Mouse (Mus musculus) adrenal gland, postnatal 0 days (tissue): ENCODE results near the gene Disc1. TPM values are rescaled to one million over a fixed set of nuclear protein-coding genes. Genes with fewer than 3 reads are reported as not detected.

ENCODE experiments used
- microRNA-seq: library from miRNA; unstranded; fragments of <30 nt; microRNA quantifications from one replicate; pipeline ENCODE4, GENCODE M21; 2016; ENCODE audit warnings: borderline replicate concordance; ENCODE audit not compliant: insufficient number of aligned reads
- polyA plus RNA-seq: library from polyadenylated mRNA; unstranded; fragments of >200 nt; fragmentation: Nextera tagmentation; extraction: Ambion mirVana; gene quantifications from 2 replicates; pipeline ENCODE4 v1.2.1, GENCODE M21; 2015

Disc1 gene
- 0.46 and 1.2 TPM in 2 replicates for polyA plus RNA-seq

GRCm38 (mm10) chr8:125053505-125054435 lies at the start of gene Disc1:
TSS of gene Disc1 (plus strand) at chr8:125054195.

GRCm38 (mm10) chr8:125012695-125013627 lies 41.0 kb upstream of the Disc1 start, which contains the start of gene Tsnax:
TSS of gene Tsnax (plus strand) at chr8:125012997.

Small RNA genes within 50 kb of the gene (microRNA-seq; reads per million reads assigned to microRNA genes)
- gene Gm22197, result not detected

Other genes starting within 250 kb of the Disc1 start
- gene Gnpat, start 191.2 kb upstream of the Disc1 start, polyA plus RNA-seq, result 40.0 and 69.3 TPM in 2 replicates
- gene 2810004N23Rik, start 191.1 kb upstream of the Disc1 start, polyA plus RNA-seq, result 25.1 and 32.5 TPM in 2 replicates
- gene Exoc8, start 156.5 kb upstream of the Disc1 start, polyA plus RNA-seq, result 3.9 and 4.8 TPM in 2 replicates
- 6.5 and 8.7 TPM in 2 replicates for gene Sprtn, start 156.3 kb upstream of the Disc1 start, polyA plus RNA-seq
- gene Egln1, start 104.9 kb upstream of the Disc1 start, polyA plus RNA-seq, result 6.5 and 7.8 TPM in 2 replicates
- gene Tsnax, start 41.2 kb upstream of the Disc1 start, polyA plus RNA-seq, result 68.4 and 97.8 TPM in 2 replicates